ENCODE assay signal across 7 mouse cellular contexts in the genomic region with DNA sequence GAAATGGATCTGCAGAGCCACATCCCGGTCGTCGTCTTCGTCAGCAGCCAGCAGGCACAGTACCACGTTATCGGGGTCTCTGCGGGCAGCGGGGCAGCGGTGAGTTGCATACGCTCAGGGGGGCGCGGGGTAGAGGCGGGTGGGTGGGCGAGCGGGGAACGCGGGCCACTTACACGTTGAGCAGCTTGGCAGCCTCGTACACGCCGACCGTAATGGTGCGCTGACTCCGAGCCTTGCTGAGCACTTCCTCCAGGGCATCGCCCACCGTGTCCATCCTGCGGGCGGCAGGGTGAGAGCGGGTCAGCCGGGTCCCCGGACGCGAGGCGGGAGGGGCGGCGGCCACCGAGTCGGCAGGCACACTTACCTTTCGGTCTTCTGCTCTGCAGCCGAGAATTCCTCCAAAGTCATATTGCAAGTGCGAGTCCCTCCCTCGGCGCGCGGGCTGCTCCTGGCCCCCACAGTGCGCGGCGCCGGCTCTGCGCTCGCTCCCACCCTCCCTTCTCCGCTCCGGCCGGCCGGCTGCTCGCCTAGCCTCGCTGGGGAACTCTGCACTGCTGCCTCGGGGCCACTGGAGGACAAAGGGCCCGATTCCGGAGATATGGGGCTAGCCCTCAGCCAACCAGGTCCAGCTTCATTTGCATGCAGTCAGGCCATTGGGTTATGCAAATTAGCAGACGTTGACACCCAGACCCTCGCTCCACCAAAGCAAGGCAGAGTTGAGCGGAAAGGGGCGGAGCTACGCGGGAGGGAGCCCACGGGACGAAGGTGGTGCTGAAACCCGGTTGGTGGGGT. TPM values are rescaled to one million over a fixed set of nuclear protein-coding genes. Genes with fewer than 3 reads are reported as not detected.
A peak's percentile ranks its signal among the peaks of the same experiment; 100 is the strongest.
DNase-seq lines count a peak whose midpoint lies in the region; ATAC-seq lines count a peak whose summit lies in the region.

A gene (minus strand): TSS at position 621 of the 792 bp plus-strand sequence.

- no peaks in the 10 kb centered on the region for H3K9me3 ChIP-seq in embryonic facial prominence, embryonic 11.5 days (replicated peaks; ENCODE audit: control insufficient read depth, low read length)
- H3K9me3 ChIP-seq in limb, embryonic 10.5 days (replicated peaks), result no peaks in the 10 kb centered on the region
- H3K9me3 ChIP-seq in midbrain, embryonic 13.5 days, result no peaks in the 10 kb centered on the region

- no peaks in the 10 kb centered on the region; the same call in 1 of the 2 replicates for H3K4me1 ChIP-seq in embryonic facial prominence, embryonic 11.5 days (ENCODE audit: control insufficient read depth, insufficient read depth, low read length)
- peaks cover 33% of the 10 kb centered on the region for H3K4me1 ChIP-seq in limb, embryonic 10.5 days
- H3K4me1 ChIP-seq in midbrain, embryonic 13.5 days (replicated peaks), result peaks cover 23% of the 10 kb centered on the region

- peak within 1 kb of the TSS; percentile 73 for H3K4me3 ChIP-seq in embryonic facial prominence, embryonic 11.5 days (ENCODE audit: low read depth, low read length)
- H3K4me3 ChIP-seq in limb, embryonic 10.5 days, result peak within 1 kb of the TSS; percentile 83
- H3K4me3 ChIP-seq in midbrain, embryonic 13.5 days (replicated peaks), result peak within 1 kb of the TSS; percentile 77

- peak within 1 kb of the TSS; percentile 77 for H3K9ac ChIP-seq in embryonic facial prominence, embryonic 11.5 days (replicated peaks; ENCODE audit: low read length)
- H3K9ac ChIP-seq in midbrain, embryonic 13.5 days (replicated peaks), result peak within 1 kb of the TSS; percentile 83

- DNase-seq in adrenal gland, postnatal 14 days, result peak; percentile 97
- DNase-seq in embryonic facial prominence, embryonic 11.5 days (ENCODE audit: low spot score), result peak; percentile 97
- peak; percentile 99 for DNase-seq in kidney, adult 11 months
- peak; percentile 94 for DNase-seq in limb, embryonic 10.5 days (ENCODE audit: low spot score)
- DNase-seq in spleen, adult 12 weeks (ENCODE audit: low spot score), result peak; percentile 90

- ATAC-seq in embryonic facial prominence, embryonic 11.5 days (replicated peaks; ENCODE audit: insufficient number of reproducible peaks, low FRiP score, low TSS enrichment, low read depth), result peak; percentile 99
- peak; percentile 75 for ATAC-seq in granulocyte monocyte progenitor cell, adult 5-6 weeks (replicated peaks; ENCODE audit: poor library complexity, severe bottlenecking)
- peak; percentile 98 for ATAC-seq in midbrain, embryonic 13.5 days

- H3K27ac ChIP-seq in embryonic facial prominence, embryonic 11.5 days (replicated peaks; ENCODE audit: low read depth, low read length), result peak within 1 kb of the TSS; percentile 84
- H3K27ac ChIP-seq in limb, embryonic 10.5 days, result peak within 1 kb of the TSS; percentile 95
- H3K27ac ChIP-seq in midbrain, embryonic 13.5 days, result peak within 1 kb of the TSS; percentile 92

- WGBS in embryonic facial prominence, embryonic 11.5 days, result under 1% methylated on average over 69 of the region's 69 CpGs
- WGBS in limb, embryonic 10.5 days, result 0% methylated on average over 69 of the region's 69 CpGs
- WGBS in midbrain, embryonic 13.5 days, result under 1% methylated on average over 68 of the region's 69 CpGs

- H3K4me2 ChIP-seq in embryonic facial prominence, embryonic 11.5 days (ENCODE audit: low read depth, low read length), result peak within 1 kb of the TSS; percentile 48
- peak within 1 kb of the TSS; percentile 73 for H3K4me2 ChIP-seq in midbrain, embryonic 13.5 days (replicated peaks)

- no peaks in the 10 kb centered on the region for H3K27me3 ChIP-seq in embryonic facial prominence, embryonic 11.5 days (ENCODE audit: control insufficient read depth, insufficient read depth, low read length)
- H3K27me3 ChIP-seq in limb, embryonic 10.5 days (ENCODE audit: low read depth, poor library complexity, severe bottlenecking), result no peaks in the 10 kb centered on the region
- peaks cover 15% of the 10 kb centered on the region; the same call in 1 of the 2 replicates for H3K27me3 ChIP-seq in midbrain, embryonic 13.5 days

- H3K36me3 ChIP-seq in embryonic facial prominence, embryonic 11.5 days (replicated peaks; ENCODE audit: control insufficient read depth, insufficient read depth, low read depth, low read length), result no peaks in the 10 kb centered on the region
- H3K36me3 ChIP-seq in limb, embryonic 10.5 days, result no peaks in the 10 kb centered on the region
- no peaks in the 10 kb centered on the region for H3K36me3 ChIP-seq in midbrain, embryonic 13.5 days

RNA-seq across cellular contexts. Expression of the gene that starts here (rescaled TPM):
- 15.1 and 25.8 TPM in 2 replicates for total RNA-seq in adrenal gland, postnatal 14 days (2021)
- 17.7 and 19.9 TPM in 2 replicates for polyA plus RNA-seq in embryonic facial prominence, embryonic 11.5 days (2014; fragmentation: Nextera tagmentation; extraction: Ambion mirVana)
- 6.2 and 12.7 TPM in 2 replicates for total RNA-seq in granulocyte monocyte progenitor cell, adult 5-6 weeks (2014; fragmentation: Nextera tagmentation)
- total RNA-seq in granulocyte monocyte progenitor cell, adult 5-6 weeks (2017), result 52.5 and 66.5 TPM in 2 replicates
- polyA plus RNA-seq in limb, embryonic 10.5 days (2016; fragmentation: Nextera tagmentation; extraction: Ambion mirVana), result 17.3 and 18.6 TPM in 2 replicates
- 18.6 and 21.1 TPM in 2 replicates for polyA plus RNA-seq in midbrain, embryonic 13.5 days (2015; fragmentation: Nextera tagmentation; extraction: Ambion mirVana)

Comparison
In these comparisons a context has a peak if more than half of its experiments do, and no peak if none do; other contexts are left out.
1. Peak in every context shown above with its lines: DNase-seq, ATAC-seq, H3K4me3 ChIP-seq and H3K27ac ChIP-seq.